Mouse (Mus musculus) myocyte (in vitro differentiated cells): ENCODE data around the gene Emc10. TPM values are rescaled to one million over a fixed set of nuclear protein-coding genes. Genes with fewer than 3 reads are reported as not detected.

ENCODE experiments used
- H3K27me3 ChIP-seq: one replicate; pipeline ENCODE4 v1.6.1; 2011; ENCODE audit not compliant: control insufficient read depth, insufficient read depth, insufficient read length
- H3K36me3 ChIP-seq: one replicate; pipeline ENCODE4 v1.6.1; 2011; ENCODE audit not compliant: control insufficient read depth, insufficient read depth
- H3K4me2 ChIP-seq: one replicate; pipeline ENCODE4 v1.6.1; 2011; ENCODE audit warnings: low read depth, control low read depth
- H3K4me3 ChIP-seq: one replicate; pipeline ENCODE4 v1.5.1; 2011; ENCODE audit warnings: mild to moderate bottlenecking, control low read depth, moderate library complexity
- H3K79me2 ChIP-seq: one replicate; pipeline ENCODE4 v1.6.1; 2011; ENCODE audit not compliant: control insufficient read depth, insufficient read depth
- H3ac ChIP-seq: one replicate; pipeline ENCODE4 v1.6.1; 2011; ENCODE audit not compliant: control insufficient read depth, insufficient read length
- CEBPB ChIP-seq: IDR thresholded peaks from 2 replicates; pipeline ENCODE4 v1.6.1; 2011; ENCODE audit warnings: mild to moderate bottlenecking, moderate library complexity; ENCODE audit not compliant: poor library complexity, insufficient read depth, severe bottlenecking
- E2F4 ChIP-seq: IDR thresholded peaks from one replicate; pipeline ENCODE4 v1.6.1; 2011; ENCODE audit warnings: mild to moderate bottlenecking, control low read depth, moderate library complexity; ENCODE audit not compliant: insufficient read depth
- MAX ChIP-seq: IDR thresholded peaks from one replicate; pipeline ENCODE4 v1.6.1; 2011; ENCODE audit warnings: low read depth, mild to moderate bottlenecking, control low read depth
- MYOD1 ChIP-seq, 3 experiments: IDR thresholded peaks; one replicate each; pipeline ENCODE4 v1.6.1; 2011; ENCODE audit warnings: control low read depth in 2 of 3, low read depth in 2 of 3, mild to moderate bottlenecking in 2 of 3, moderate library complexity in 1 of 3; ENCODE audit not compliant: insufficient read length in 2 of 3, control insufficient read depth in 1 of 3
- MYOG ChIP-seq, 3 experiments: IDR thresholded peaks; one replicate each; pipeline ENCODE4 v1.6.1; 2011; ENCODE audit warnings: control low read depth in 2 of 3, low read depth in 2 of 3, mild to moderate bottlenecking in 2 of 3; ENCODE audit not compliant: insufficient read length in 2 of 3, control insufficient read depth in 1 of 3, insufficient read depth in 1 of 3
- POLR2A ChIP-seq: IDR thresholded peaks from one replicate; pipeline ENCODE4 v1.6.1; 2011; ENCODE audit warnings: low read depth, mild to moderate bottlenecking, control low read depth, moderate library complexity; ENCODE audit not compliant: insufficient read length
- POLR2AphosphoS2 ChIP-seq: IDR thresholded peaks from one replicate; pipeline ENCODE4 v1.6.1; 2011; ENCODE audit warnings: low read depth, control low read depth; ENCODE audit not compliant: insufficient read length
- REST ChIP-seq: IDR thresholded peaks from one replicate; pipeline ENCODE4 v1.6.1; 2011; ENCODE audit warnings: mild to moderate bottlenecking, control low read depth, moderate library complexity; ENCODE audit not compliant: insufficient read depth, insufficient read length
- SRF ChIP-seq: IDR thresholded peaks from one replicate; pipeline ENCODE4 v1.6.1; 2011; ENCODE audit warnings: low read depth; ENCODE audit not compliant: control insufficient read depth, insufficient read length
- TCF12 ChIP-seq: IDR thresholded peaks from one replicate; pipeline ENCODE4 v1.6.1; 2011; ENCODE audit warnings: mild to moderate bottlenecking, control low read depth; ENCODE audit not compliant: poor library complexity, insufficient read depth, severe bottlenecking
- TCF3 ChIP-seq: IDR thresholded peaks from one replicate; pipeline ENCODE4 v1.6.1; 2011; ENCODE audit warnings: low read depth, control low read depth; ENCODE audit not compliant: insufficient read length
- USF1 ChIP-seq: IDR thresholded peaks from one replicate; pipeline ENCODE4 v1.6.1; 2011; ENCODE audit warnings: low read depth, mild to moderate bottlenecking, control low read depth, moderate library complexity
- polyA plus RNA-seq: library from polyadenylated mRNA; unstranded; fragments of >200 nt; fragmentation: generic; extraction: Trizol; gene quantifications from one replicate; pipeline ENCODE4 v1.2.1, GENCODE M21; 2012; ENCODE audit warnings: missing spikeins

Emc10 gene
- polyA plus RNA-seq: 98.2 TPM

DNA sequence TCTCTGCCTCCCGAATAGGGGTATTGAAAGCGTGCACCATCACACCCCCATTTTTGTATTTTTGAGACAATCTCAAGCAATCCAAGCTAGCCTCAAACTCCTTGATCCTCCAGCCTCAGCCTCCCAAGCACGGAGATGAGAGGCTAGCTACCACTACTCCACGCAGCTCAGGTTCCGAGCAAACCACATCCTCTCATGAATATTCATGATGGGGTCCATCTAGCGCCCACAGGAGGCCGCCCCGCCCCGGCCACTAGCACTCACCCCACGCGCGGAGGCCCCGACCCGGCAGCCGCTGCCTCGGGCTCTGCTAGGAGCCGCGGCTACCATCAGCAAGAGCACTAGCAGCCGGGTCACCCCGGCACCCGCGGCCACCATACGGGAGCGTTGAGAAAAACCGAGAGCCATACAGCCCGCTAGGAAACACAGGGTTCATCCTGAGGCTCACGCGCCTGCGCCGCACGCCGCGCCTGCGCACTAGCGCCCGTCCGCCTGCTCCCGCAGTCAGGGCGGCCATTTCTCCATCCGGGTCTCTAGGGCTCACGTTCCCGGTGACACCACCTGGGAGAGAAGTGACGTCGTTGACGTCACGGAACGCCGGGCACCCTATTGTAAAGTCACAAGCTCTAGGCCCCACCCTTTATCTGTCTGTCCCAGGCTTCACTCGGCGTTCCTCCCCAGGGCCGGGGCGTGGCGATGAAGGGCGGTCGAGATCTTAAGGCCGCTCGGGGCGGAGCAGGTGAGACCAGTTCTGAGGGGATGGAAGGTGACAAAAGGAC, at the start of gene Emc10, which contains the start of gene Fam71e1:
Emc10 (minus strand) TSS at position 538 of the 779 bp plus-strand sequence.
Fam71e1 (plus strand) TSS at position 590 of the 779 bp plus-strand sequence.
- Histone ChIP-seq H3K4me2 (peak within 1 kb of the TSS; percentile 90), H3K79me2 (peaks cover 11% of the 10 kb centered on the region), H3ac (peak within 1 kb of the TSS; percentile 47), H3K27me3 (no peaks in the 10 kb centered on the region), H3K4me3 (peak within 1 kb of the TSS; percentile 53), H3K36me3 (no peaks in the 10 kb centered on the region)
- peak; percentile 59 for TF ChIP-seq POLR2AphosphoS2
- TF ChIP-seq POLR2A: peak; percentile 60
- no peak for TF ChIP-seq SRF

DNA sequence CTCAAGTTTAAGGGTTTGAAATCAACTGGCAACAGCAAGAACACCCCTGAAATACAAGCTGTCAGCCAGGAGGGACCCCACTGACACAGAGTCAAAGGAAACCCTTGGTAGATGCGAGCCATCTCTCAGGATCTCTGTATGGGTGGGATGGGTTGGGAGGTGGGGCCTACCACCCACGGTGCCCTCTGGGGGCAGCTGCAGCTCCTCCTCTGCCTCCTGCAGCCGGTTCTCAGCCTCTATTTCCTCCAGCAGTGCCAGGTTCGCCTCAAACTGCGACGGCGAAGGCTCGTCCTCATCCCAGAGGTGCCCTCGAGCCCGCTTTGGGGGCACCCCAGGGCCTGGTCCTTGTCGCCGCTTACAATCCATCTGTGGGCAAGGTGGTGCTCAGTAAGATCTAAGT, 46.7 kb upstream of the Emc10 start:
- Histone ChIP-seq H3K4me2 (no peak overlapping the region), H3ac (no peak overlapping the region), H3K36me3 (no peaks in the 10 kb centered on the region), H3K4me3 (no peak overlapping the region), H3K79me2 (peaks cover 10% of the 10 kb centered on the region), H3K27me3 (no peaks in the 10 kb centered on the region)
- TF ChIP-seq MYOD1 (IDR thresholded peaks at IDR 0.05; ENCODE audit: control insufficient read depth in 1 of 3, insufficient read length in 2 of 3, low read depth in 2 of 3) (no peak), MAX (no peak), E2F4 (no peak), MYOG (IDR thresholded peaks at IDR 0.05; ENCODE audit: control insufficient read depth in 1 of 3, insufficient read depth in 1 of 3, insufficient read length in 2 of 3, low read depth in 2 of 3) (no peak), POLR2A (no peak), USF1 (no peak), SRF (no peak), POLR2AphosphoS2 (no peak), REST (no peak)

DNA sequence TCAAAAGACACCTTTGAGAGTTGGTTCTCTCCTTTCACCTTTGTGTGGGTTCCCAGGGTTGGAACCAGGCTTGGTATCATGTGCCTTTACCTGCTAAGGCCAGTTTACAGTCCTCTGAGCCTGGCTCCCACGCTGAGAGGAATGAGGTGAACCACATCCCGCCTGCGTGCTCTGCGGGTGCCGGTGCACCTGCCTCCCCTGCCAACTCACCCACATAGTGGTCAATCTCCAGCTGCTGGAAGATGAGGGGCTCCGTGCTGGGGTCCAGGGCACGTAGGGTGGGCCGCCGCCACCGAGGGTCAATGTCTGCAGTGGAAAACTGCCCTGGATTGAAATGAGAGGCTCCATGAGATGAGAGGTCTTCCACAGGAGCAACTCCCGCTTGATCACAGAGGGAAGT, 46.2 kb upstream of the Emc10 start:
- no peak overlapping the region for H3ac ChIP-seq
- no peaks in the 10 kb centered on the region for H3K27me3 ChIP-seq
- no peak overlapping the region for H3K4me2 ChIP-seq
- peaks cover 6% of the 10 kb centered on the region for H3K79me2 ChIP-seq
- H3K36me3 ChIP-seq: no peaks in the 10 kb centered on the region
- TF ChIP-seq MYOD1 (IDR thresholded peaks at IDR 0.05; ENCODE audit: control insufficient read depth in 1 of 3, insufficient read length in 2 of 3, low read depth in 2 of 3) (no peak), USF1 (no peak), POLR2A (no peak), TCF12 (no peak), REST (no peak), MYOG (IDR thresholded peaks at IDR 0.05; ENCODE audit: control insufficient read depth in 1 of 3, insufficient read depth in 1 of 3, insufficient read length in 2 of 3, low read depth in 2 of 3) (no peak), CEBPB (no peak), E2F4 (no peak), TCF3 (no peak), MAX (no peak), SRF (no peak)
- H3K4me3 ChIP-seq: no peak overlapping the region

DNA sequence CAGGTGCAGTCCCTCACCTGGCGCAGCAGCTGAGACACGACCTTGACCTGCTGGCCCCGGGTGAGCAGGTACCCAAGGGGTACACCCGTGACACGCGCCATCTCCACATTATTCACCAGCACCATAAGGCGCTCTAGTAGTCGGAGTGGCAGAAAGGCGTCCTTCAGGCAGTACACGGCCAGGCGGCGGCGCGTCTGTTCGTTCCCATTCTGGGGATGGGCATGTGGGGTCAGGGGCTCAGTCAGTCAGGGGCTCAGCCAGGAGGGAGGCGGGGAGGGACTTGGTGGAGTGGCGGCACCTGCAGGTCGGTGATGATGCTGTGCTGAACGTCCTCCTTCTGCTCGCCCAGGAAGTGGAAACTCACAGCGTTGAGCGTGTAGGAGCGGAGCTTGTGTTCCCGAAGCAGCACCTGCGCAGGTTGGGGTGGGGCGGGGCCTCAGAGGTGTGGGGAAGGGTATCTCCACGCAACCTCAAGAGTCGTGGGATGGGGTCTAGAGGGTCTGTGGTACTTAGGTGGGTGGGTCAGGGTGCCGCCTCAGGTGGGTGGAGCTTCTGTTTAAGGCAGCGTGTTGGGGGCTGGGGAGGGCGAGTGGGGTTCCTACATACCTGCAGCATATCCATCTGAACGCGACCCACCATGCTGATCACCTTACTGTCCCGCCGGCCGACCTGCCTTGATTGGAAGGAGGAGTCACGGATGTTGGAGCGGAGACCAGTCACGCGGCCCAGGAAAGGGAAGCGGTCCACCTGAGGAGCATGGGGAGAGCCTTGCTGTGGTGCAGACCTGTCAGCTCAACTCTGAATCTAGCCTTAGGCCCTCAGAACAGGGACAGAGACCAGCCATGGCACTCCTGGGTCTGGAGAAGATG, 42.7 kb upstream of the Emc10 start:
- Histone ChIP-seq H3K4me2 (no peak overlapping the region), H3K79me2 (no peaks in the 10 kb centered on the region), H3K36me3 (no peaks in the 10 kb centered on the region), H3ac (no peak overlapping the region), H3K27me3 (no peaks in the 10 kb centered on the region), H3K4me3 (no peak overlapping the region)
- TF ChIP-seq REST (no peak), POLR2A (no peak), USF1 (no peak), E2F4 (no peak), MYOD1 (IDR thresholded peaks at IDR 0.05; ENCODE audit: control insufficient read depth in 1 of 3, insufficient read length in 2 of 3, low read depth in 2 of 3) (no peak), POLR2AphosphoS2 (no peak), MYOG (IDR thresholded peaks at IDR 0.05; ENCODE audit: control insufficient read depth in 1 of 3, insufficient read depth in 1 of 3, insufficient read length in 2 of 3, low read depth in 2 of 3) (no peak), MAX (no peak), SRF (no peak), TCF3 (no peak), CEBPB (no peak), TCF12 (no peak)
